Mouse (Mus musculus): ENCODE results near the gene Ipo4.

- TF ChIP-seq CTCF (IDR thresholded peaks at IDR 0.05; ENCODE audit: borderline replicate concordance, insufficient read depth, low read depth, low read length) (peak; percentile 74), POLR2A (IDR thresholded peaks at IDR 0.05; ENCODE audit: borderline replicate concordance, insufficient read depth, low read length) (peak; percentile 31; the same call in 1 of the 2 replicates)
Observed at GRCm38 (mm10) chr14:55681160-55682117, 45.7 kb upstream of the Ipo4 start, which contains the start of gene Tinf2.
